Mouse (Mus musculus): Measurements from ENCODE around the gene Ypel3. TPM values are rescaled to one million over a fixed set of nuclear protein-coding genes. Genes with fewer than 3 reads are reported as not detected.
A peak's percentile ranks its signal among the peaks of the same experiment; 100 is the strongest.

Ypel3 gene
- total RNA-seq, 2 experiments from 2014 or later, result 31.8 to 34.0 TPM

GRCm38 (mm10) chr7:126794271-126794605, 17.5 kb downstream of the Ypel3 start:
- no peak for DNase-seq

- no peak for DNase-seq
Measured at GRCm38 (mm10) chr7:126795387-126796317, 18.9 kb downstream of the Ypel3 start.

GRCm38 (mm10) chr7:126796350-126796932, 19.7 kb downstream of the Ypel3 start:
- DNase-seq, result peak; percentile 53

GRCm38 (mm10) chr7:126797411-126798126, 20.8 kb downstream of the Ypel3 start, which contains the start of gene Fam57b:
Gene Fam57b (plus strand): TSS chr7:126797668.
- peak; percentile 68 for DNase-seq

- DNase-seq, result peak; percentile 56
Measured at GRCm38 (mm10) chr7:126798127-126799049, 21.6 kb downstream of the Ypel3 start.

GRCm38 (mm10) chr7:126799050-126799467, 22.3 kb downstream of the Ypel3 start:
- peak; percentile 98 for DNase-seq

GRCm38 (mm10) chr7:126799468-126800268, 22.9 kb downstream of the Ypel3 start:
- peak; percentile 49 for DNase-seq

GRCm38 (mm10) chr7:126800269-126801056, 23.7 kb downstream of the Ypel3 start:
- DNase-seq, result no peak

- DNase-seq, result no peak
Measured at GRCm38 (mm10) chr7:126801057-126801422, 24.3 kb downstream of the Ypel3 start.

- DNase-seq, result no peak
Measured at GRCm38 (mm10) chr7:126802134-126802889, 25.6 kb downstream of the Ypel3 start.

- no peak for DNase-seq
Measured at GRCm38 (mm10) chr7:126803181-126803580, 26.4 kb downstream of the Ypel3 start.

GRCm38 (mm10) chr7:126803751-126804150, 27.0 kb downstream of the Ypel3 start:
- DNase-seq, result no peak

GRCm38 (mm10) chr7:126806956-126807355, 30.2 kb downstream of the Ypel3 start:
- DNase-seq, result no peak

GRCm38 (mm10) chr7:126807405-126807804, 30.6 kb downstream of the Ypel3 start:
- DNase-seq, result no peak

GRCm38 (mm10) chr7:126808703-126809455, 32.1 kb downstream of the Ypel3 start:
- DNase-seq, result peak; percentile 88

GRCm38 (mm10) chr7:126809723-126810369, 33.1 kb downstream of the Ypel3 start:
- no peak for DNase-seq

GRCm38 (mm10) chr7:126815726-126816222, 39.0 kb downstream of the Ypel3 start:
- DNase-seq, result no peak

GRCm38 (mm10) chr7:126816494-126816893, 39.7 kb downstream of the Ypel3 start:
- DNase-seq, result no peak

Data from heart, postnatal 4 days (tissue).